Mouse (Mus musculus): ENCODE results near the gene Unc93b1. TPM values are rescaled to one million over a fixed set of nuclear protein-coding genes. Genes with fewer than 3 reads are reported as not detected.

Unc93b1 gene
- total RNA-seq, 2 experiments from 2014 or later, result 162 to 220 TPM

Other genes with a start within 250 kb of the Unc93b1 start
- gene Lrp5, start 248.6 kb upstream of the Unc93b1 start, total RNA-seq (2014; fragmentation: Nextera tagmentation), result 28.0 and 36.6 TPM in 2 replicates
- 12.5 and 15.1 TPM in 2 replicates for gene Lrp5, start 248.6 kb upstream of the Unc93b1 start, total RNA-seq (2017)
- 10.0 and 13.4 TPM in 2 replicates for gene 1810055G02Rik, start 226.9 kb upstream of the Unc93b1 start, total RNA-seq (2014; fragmentation: Nextera tagmentation)
- 4.5 and 9.0 TPM in 2 replicates for gene 1810055G02Rik, start 226.9 kb upstream of the Unc93b1 start, total RNA-seq (2017)
- 28.2 and 38.5 TPM in 2 replicates for gene Kmt5b, start 167.8 kb upstream of the Unc93b1 start, total RNA-seq (2014; fragmentation: Nextera tagmentation)
- gene Kmt5b, start 167.8 kb upstream of the Unc93b1 start, total RNA-seq (2017), result 37.0 and 41.4 TPM in 2 replicates
- 30.2 and 50.6 TPM in 2 replicates for gene Chka, start 83.4 kb upstream of the Unc93b1 start, total RNA-seq (2014; fragmentation: Nextera tagmentation)
- gene Chka, start 83.4 kb upstream of the Unc93b1 start, total RNA-seq (2017), result 32.7 and 37.2 TPM in 2 replicates
- gene Tcirg1, start 28.1 kb upstream of the Unc93b1 start, total RNA-seq (2014; fragmentation: Nextera tagmentation), result 165 and 253 TPM in 2 replicates
- gene Tcirg1, start 28.1 kb upstream of the Unc93b1 start, total RNA-seq (2017), result 159 and 178 TPM in 2 replicates
- gene Ndufs8, start 22.4 kb upstream of the Unc93b1 start, total RNA-seq (2014; fragmentation: Nextera tagmentation), result 157 and 158 TPM in 2 replicates
- 89.0 and 91.9 TPM in 2 replicates for gene Ndufs8, start 22.4 kb upstream of the Unc93b1 start, total RNA-seq (2017)
- 5.9 and 8.4 TPM in 2 replicates for gene Aldh3b1, start 5.4 kb upstream of the Unc93b1 start, total RNA-seq (2014; fragmentation: Nextera tagmentation)
- 8.4 and 14.1 TPM in 2 replicates for gene Aldh3b1, start 5.4 kb upstream of the Unc93b1 start, total RNA-seq (2017)
- not detected in 2 replicates for gene Aldh3b3, start 23.5 kb downstream of the Unc93b1 start, total RNA-seq (2014; fragmentation: Nextera tagmentation)
- gene Aldh3b3, start 23.5 kb downstream of the Unc93b1 start, total RNA-seq (2017), result not detected in 2 replicates
- gene Aldh3b2, start 37.1 kb downstream of the Unc93b1 start, total RNA-seq (2014; fragmentation: Nextera tagmentation), result not detected in 2 replicates
- 0.09 TPM in 1 of 2 replicates, not detected in the other for gene Aldh3b2, start 37.1 kb downstream of the Unc93b1 start, total RNA-seq (2017)
- 4.1 and 6.4 TPM in 2 replicates for gene Acy3, start 51.4 kb downstream of the Unc93b1 start, total RNA-seq (2014; fragmentation: Nextera tagmentation)
- gene Acy3, start 51.4 kb downstream of the Unc93b1 start, total RNA-seq (2017), result 0.73 and 4.0 TPM in 2 replicates
- gene Tbx10, start 57.6 kb downstream of the Unc93b1 start, total RNA-seq (2014; fragmentation: Nextera tagmentation), result not detected in 2 replicates
- gene Tbx10, start 57.6 kb downstream of the Unc93b1 start, total RNA-seq (2017), result not detected in 2 replicates
- 9.7 and 16.3 TPM in 2 replicates for gene Nudt8, start 65.4 kb downstream of the Unc93b1 start, total RNA-seq (2014; fragmentation: Nextera tagmentation)
- 4.4 and 10.5 TPM in 2 replicates for gene Nudt8, start 65.4 kb downstream of the Unc93b1 start, total RNA-seq (2017)
- gene Gm49405, start 65.4 kb downstream of the Unc93b1 start, total RNA-seq (2014; fragmentation: Nextera tagmentation), result 0.30 and 3.0 TPM in 2 replicates
- gene Gm49405, start 65.4 kb downstream of the Unc93b1 start, total RNA-seq (2017), result 1.2 and 1.3 TPM in 2 replicates
- gene Doc2g, start 68.1 kb downstream of the Unc93b1 start, total RNA-seq (2014; fragmentation: Nextera tagmentation), result 3.0 and 7.0 TPM in 2 replicates
- gene Doc2g, start 68.1 kb downstream of the Unc93b1 start, total RNA-seq (2017), result 0.46 and 2.9 TPM in 2 replicates
- 93.8 and 132 TPM in 2 replicates for gene Ndufv1, start 77.6 kb downstream of the Unc93b1 start, total RNA-seq (2014; fragmentation: Nextera tagmentation)
- gene Ndufv1, start 77.6 kb downstream of the Unc93b1 start, total RNA-seq (2017), result 222 and 241 TPM in 2 replicates
- gene Gstp1, start 102.8 kb downstream of the Unc93b1 start, total RNA-seq (2014; fragmentation: Nextera tagmentation), result 235 and 335 TPM in 2 replicates
- 84.1 and 120 TPM in 2 replicates for gene Gstp1, start 102.8 kb downstream of the Unc93b1 start, total RNA-seq (2017)
- gene Gstp2, start 110.8 kb downstream of the Unc93b1 start, total RNA-seq (2014; fragmentation: Nextera tagmentation), result not detected in 2 replicates
- 4.3 TPM in 1 of 2 replicates, not detected in the other for gene Gstp2, start 110.8 kb downstream of the Unc93b1 start, total RNA-seq (2017)
- not detected in 2 replicates for gene Gstp3, start 124.4 kb downstream of the Unc93b1 start, total RNA-seq (2014; fragmentation: Nextera tagmentation)
- gene Gstp3, start 124.4 kb downstream of the Unc93b1 start, total RNA-seq (2017), result 0.65 TPM in 1 of 2 replicates, not detected in the other
- gene Cabp2, start 146.4 kb downstream of the Unc93b1 start, total RNA-seq (2014; fragmentation: Nextera tagmentation), result not detected in 2 replicates
- not detected in 2 replicates for gene Cabp2, start 146.4 kb downstream of the Unc93b1 start, total RNA-seq (2017)
- 119 and 155 TPM in 2 replicates for gene Cdk2ap2, start 162.0 kb downstream of the Unc93b1 start, total RNA-seq (2014; fragmentation: Nextera tagmentation)
- 33.7 and 36.5 TPM in 2 replicates for gene Cdk2ap2, start 162.0 kb downstream of the Unc93b1 start, total RNA-seq (2017)
- gene Pitpnm1, start 164.8 kb downstream of the Unc93b1 start, total RNA-seq (2014; fragmentation: Nextera tagmentation), result 11.3 and 16.8 TPM in 2 replicates
- 4.5 and 24.3 TPM in 2 replicates for gene Pitpnm1, start 164.8 kb downstream of the Unc93b1 start, total RNA-seq (2017)
- 19.6 and 60.2 TPM in 2 replicates for gene Aip, start 190.7 kb downstream of the Unc93b1 start, total RNA-seq (2014; fragmentation: Nextera tagmentation)
- gene Aip, start 190.7 kb downstream of the Unc93b1 start, total RNA-seq (2017), result 31.3 and 38.6 TPM in 2 replicates
- gene Gpr152, start 204.6 kb downstream of the Unc93b1 start, total RNA-seq (2014; fragmentation: Nextera tagmentation), result not detected in 2 replicates
- not detected in 2 replicates for gene Gpr152, start 204.6 kb downstream of the Unc93b1 start, total RNA-seq (2017)
- gene Cabp4, start 208.8 kb downstream of the Unc93b1 start, total RNA-seq (2014; fragmentation: Nextera tagmentation), result not detected in 2 replicates
- gene Cabp4, start 208.8 kb downstream of the Unc93b1 start, total RNA-seq (2017), result not detected in 2 replicates
- 143 and 234 TPM in 2 replicates for gene Coro1b, start 213.4 kb downstream of the Unc93b1 start, total RNA-seq (2014; fragmentation: Nextera tagmentation)
- 71.3 and 73.2 TPM in 2 replicates for gene Coro1b, start 213.4 kb downstream of the Unc93b1 start, total RNA-seq (2017)
- gene Ptprcap, start 218.4 kb downstream of the Unc93b1 start, total RNA-seq (2014; fragmentation: Nextera tagmentation), result 40.8 and 53.6 TPM in 2 replicates
- gene Ptprcap, start 218.4 kb downstream of the Unc93b1 start, total RNA-seq (2017), result 64.9 and 84.1 TPM in 2 replicates
- 42.5 and 45.6 TPM in 2 replicates for gene Rps6kb2, start 228.2 kb downstream of the Unc93b1 start, total RNA-seq (2014; fragmentation: Nextera tagmentation)
- 21.0 and 31.6 TPM in 2 replicates for gene Rps6kb2, start 228.2 kb downstream of the Unc93b1 start, total RNA-seq (2017)
- gene Carns1, start 240.3 kb downstream of the Unc93b1 start, total RNA-seq (2014; fragmentation: Nextera tagmentation), result 0.58 and 5.7 TPM in 2 replicates
- gene Carns1, start 240.3 kb downstream of the Unc93b1 start, total RNA-seq (2017), result 1.1 and 2.9 TPM in 2 replicates